Mouse (Mus musculus): Measurements from ENCODE around the gene Tmie. TPM values are rescaled to one million over a fixed set of nuclear protein-coding genes. Genes with fewer than 3 reads are reported as not detected.

Gene Tmie
- total RNA-seq, 1 experiment from 2014 or later: 0.50 TPM

Other genes starting within 250 kb of the Tmie start
- 38.0 and 61.7 TPM in 2 replicates for gene Nbeal2, start 226.0 kb downstream of the Tmie start, total RNA-seq (2017)
- gene Ccdc12, start 223.6 kb downstream of the Tmie start, total RNA-seq (2017): 89.4 and 111 TPM in 2 replicates
- gene Myl3, start 138.3 kb downstream of the Tmie start, total RNA-seq (2017): not detected in 2 replicates
- gene Pth1r, start 133.0 kb downstream of the Tmie start, total RNA-seq (2017): 1.1 TPM in 1 of 2 replicates, not detected in the other
- gene Prss42, start 81.9 kb downstream of the Tmie start, total RNA-seq (2017): not detected in 2 replicates
- gene Prss44, start 66.1 kb downstream of the Tmie start, total RNA-seq (2017): not detected in 2 replicates
- gene Prss43, start 53.4 kb downstream of the Tmie start, total RNA-seq (2017): not detected in 2 replicates
- not detected in 2 replicates for gene Prss45, start 45.5 kb downstream of the Tmie start, total RNA-seq (2017)
- not detected in 2 replicates for gene Prss46, start 35.6 kb downstream of the Tmie start, total RNA-seq (2017)
- gene Prss50, start 22.1 kb downstream of the Tmie start, total RNA-seq (2017): not detected in 2 replicates
- 1.5 and 4.9 TPM in 2 replicates for gene Als2cl, start 243 bp downstream of the Tmie start, total RNA-seq (2017)
- not detected in 2 replicates for gene Fam240a, start 36.7 kb upstream of the Tmie start, total RNA-seq (2017)
- not detected in 2 replicates for gene Tdgf1, start 66.0 kb upstream of the Tmie start, total RNA-seq (2017)
- 0.50 TPM in 1 of 2 replicates, not detected in the other for gene Lrrc2, start 71.4 kb upstream of the Tmie start, total RNA-seq (2017)
- not detected in 2 replicates for gene Rtp3, start 110.5 kb upstream of the Tmie start, total RNA-seq (2017)
- gene Ltf, start 139.2 kb upstream of the Tmie start, total RNA-seq (2017): 273 and 662 TPM in 2 replicates
- gene Ccrl2, start 177.4 kb upstream of the Tmie start, total RNA-seq (2017): 24.9 and 25.1 TPM in 2 replicates
- gene Lrrfip2, start 237.5 kb upstream of the Tmie start, total RNA-seq (2017): 65.7 and 103 TPM in 2 replicates

All from hematopoietic stem cell, adult 5-6 weeks (primary cell).